Mouse (Mus musculus): ENCODE results near the gene Tmc2. TPM values are rescaled to one million over a fixed set of nuclear protein-coding genes. Genes with fewer than 3 reads are reported as not detected.

Gene Tmc2
- total RNA-seq, 2 experiments from 2014 or later, result not detected

- peak; percentile 44; the same call in 1 of the 2 replicates for ATAC-seq (replicated peaks; ENCODE audit: poor library complexity, severe bottlenecking)
These were observed 51.9 kb downstream of the Tmc2 start for GRCm38 (mm10) chr2:130246912-130247311.

- no peak for ATAC-seq (replicated peaks; ENCODE audit: poor library complexity, severe bottlenecking)
These were observed 53.2 kb downstream of the Tmc2 start for GRCm38 (mm10) chr2:130248226-130248625.

GRCm38 (mm10) chr2:130256762-130257161, 61.8 kb downstream of the Tmc2 start:
- ATAC-seq (replicated peaks; ENCODE audit: poor library complexity, severe bottlenecking), result no peak

- ATAC-seq (replicated peaks; ENCODE audit: poor library complexity, severe bottlenecking), result no peak
These were observed 65.8 kb downstream of the Tmc2 start for GRCm38 (mm10) chr2:130260822-130261221.

GRCm38 (mm10) chr2:130261914-130262313, 66.9 kb downstream of the Tmc2 start:
- ATAC-seq (replicated peaks; ENCODE audit: poor library complexity, severe bottlenecking), result no peak

GRCm38 (mm10) chr2:130262398-130262797, 67.4 kb downstream of the Tmc2 start:
- ATAC-seq (replicated peaks; ENCODE audit: poor library complexity, severe bottlenecking), result no peak

- ATAC-seq (replicated peaks; ENCODE audit: poor library complexity, severe bottlenecking), result no peak
These were observed 70.5 kb downstream of the Tmc2 start for GRCm38 (mm10) chr2:130265520-130265919.

GRCm38 (mm10) chr2:130268074-130268473, 73.1 kb downstream of the Tmc2 start:
- ATAC-seq (replicated peaks; ENCODE audit: poor library complexity, severe bottlenecking), result no peak

- peak; percentile 0; the same call in 1 of the 2 replicates for ATAC-seq (replicated peaks; ENCODE audit: poor library complexity, severe bottlenecking)
These were observed 78.7 kb downstream of the Tmc2 start for GRCm38 (mm10) chr2:130273732-130274131.

GRCm38 (mm10) chr2:130274149-130274861, 79.3 kb downstream of the Tmc2 start, which contains the start of gene Nop56:
Gene Nop56 (plus strand): TSS chr2:130274430.
- ATAC-seq (replicated peaks; ENCODE audit: poor library complexity, severe bottlenecking), result peak; percentile 91

GRCm38 (mm10) chr2:130274862-130275261, 79.9 kb downstream of the Tmc2 start:
- no peak for ATAC-seq (replicated peaks; ENCODE audit: poor library complexity, severe bottlenecking)

- peak; percentile 34 for ATAC-seq (replicated peaks; ENCODE audit: poor library complexity, severe bottlenecking)
These were observed 80.7 kb downstream of the Tmc2 start for GRCm38 (mm10) chr2:130275649-130276048.

GRCm38 (mm10) chr2:130279600-130280091, 84.7 kb downstream of the Tmc2 start:
- ATAC-seq (replicated peaks; ENCODE audit: poor library complexity, severe bottlenecking), result no peak

- ATAC-seq (replicated peaks; ENCODE audit: poor library complexity, severe bottlenecking), result no peak
These were observed 85.2 kb downstream of the Tmc2 start for GRCm38 (mm10) chr2:130280224-130280623.

- ATAC-seq (replicated peaks; ENCODE audit: poor library complexity, severe bottlenecking), result no peak
These were observed 85.8 kb downstream of the Tmc2 start for GRCm38 (mm10) chr2:130280818-130281217.

GRCm38 (mm10) chr2:130283854-130284654, 89.1 kb downstream of the Tmc2 start, which contains the start of gene Idh3b:
Gene Idh3b (minus strand): TSS chr2:130284547.
- ATAC-seq (replicated peaks; ENCODE audit: poor library complexity, severe bottlenecking), result peak; percentile 87

- no peak for ATAC-seq (replicated peaks; ENCODE audit: poor library complexity, severe bottlenecking)
These were observed 94.1 kb downstream of the Tmc2 start for GRCm38 (mm10) chr2:130289086-130289485.

- peak; percentile 62 for ATAC-seq (replicated peaks; ENCODE audit: poor library complexity, severe bottlenecking)
These were observed 96.4 kb downstream of the Tmc2 start for GRCm38 (mm10) chr2:130291434-130291833.

GRCm38 (mm10) chr2:130293009-130293408, 98.0 kb downstream of the Tmc2 start:
- ATAC-seq (replicated peaks; ENCODE audit: poor library complexity, severe bottlenecking), result no peak

- ATAC-seq (replicated peaks; ENCODE audit: poor library complexity, severe bottlenecking), result peak; percentile 62
These were observed 98.5 kb downstream of the Tmc2 start for GRCm38 (mm10) chr2:130293486-130293885.
